Mouse (Mus musculus) neural tube, embryonic 14.5 days (tissue): ENCODE results near the gene Papolg. TPM values are rescaled to one million over a fixed set of nuclear protein-coding genes. Genes with fewer than 3 reads are reported as not detected.

Experiments used
- polyA plus RNA-seq: library from polyadenylated mRNA; unstranded; fragments of >200 nt; fragmentation: Nextera tagmentation; extraction: Ambion mirVana; gene quantifications from 2 replicates; pipeline ENCODE4 v1.2.1, GENCODE M21; 2014

Papolg gene
- polyA plus RNA-seq, 1 experiment from 2014 or later = 23.9 TPM

Other genes with a start within 250 kb of the Papolg start
- gene Pus10, start 229.6 kb downstream of the Papolg start, polyA plus RNA-seq = 12.9 and 13.9 TPM in 2 replicates
- 36.8 and 38.0 TPM in 2 replicates for gene Pex13, start 229.3 kb downstream of the Papolg start, polyA plus RNA-seq
- 0.95 TPM in 2 replicates for gene Rel, start 124.3 kb downstream of the Papolg start, polyA plus RNA-seq
- not detected in 2 replicates for gene A830031A19Rik, start 179.8 kb upstream of the Papolg start, polyA plus RNA-seq
- gene Bcl11a, start 182.8 kb upstream of the Papolg start, polyA plus RNA-seq = 143 and 145 TPM in 2 replicates